Mouse (Mus musculus) erythroblast, embryonic 14.5 days (primary cell): ENCODE results near the gene Tbc1d10c.

Experiments
- GATA1 ChIP-seq: IDR thresholded peaks from 2 replicates; pipeline ENCODE4 v1.6.1; 2012; ENCODE audit warnings: low read length, inconsistent platforms, mixed read lengths
- TAL1 ChIP-seq: IDR thresholded peaks from 3 replicates; pipeline ENCODE4 v1.6.1; 2012; ENCODE audit warnings: low read length, inconsistent platforms, mixed read lengths

GRCm38 (mm10) chr19:4203148-4203547 lies 12.1 kb upstream of the Tbc1d10c start:
- no peak for TF ChIP-seq TAL1
- no peak for TF ChIP-seq GATA1
